ENCODE assay signal across 28 mouse cellular contexts in genomic region chr16:25251080-25251479, GRCm38 (mm10). TPM values are rescaled to one million over a fixed set of nuclear protein-coding genes. Genes with fewer than 3 reads are reported as not detected.
"Had no signal": no experiment of that assay in that cellular context is flagged by ENCODE, and none has a peak within 500 bp of the region (broad histone marks: within the 10 kb centered on the region; RNA-seq: fewer than 3 reads in every experiment).

No protein-coding gene starts in this region.

- DNase-seq: kidney, adult 18-20 months; kidney, adult 9 months; layer of hippocampus, adult 9-11 months; liver; lung, adult 18-20 months; lung, postnatal 36 days; midbrain, embryonic 14.5 days; retina, postnatal 1 day; right cerebral cortex, postnatal 25 days; thymus, adult 18-20 months; thymus, postnatal 36 days had no signal

- H3K36me3 ChIP-seq: limb, embryonic 10.5 days; limb, embryonic 13.5 days; liver, embryonic 12.5 days; liver, embryonic 15.5 days; lung, embryonic 15.5 days; midbrain, embryonic 10.5 days; neural tube, embryonic 13.5 days had no signal

- H3K4me3 ChIP-seq: layer of hippocampus, adult 2 months; limb, embryonic 10.5 days; limb, embryonic 13.5 days; liver, embryonic 12.5 days; liver, embryonic 15.5 days; lung, embryonic 15.5 days; megakaryocyte, embryonic 14.5 days; midbrain, embryonic 10.5 days; neural tube, embryonic 13.5 days had no signal

- H3K27me3 ChIP-seq: limb, embryonic 13.5 days; liver, embryonic 12.5 days; liver, embryonic 15.5 days; lung, embryonic 15.5 days; neural tube, embryonic 13.5 days had no signal

RNA-seq across cellular contexts. Expression of gene Tprg, which starts 35.5 kb away (rescaled TPM):
- total RNA-seq: layer of hippocampus, adult 2 months; layer of hippocampus, postnatal 25 days; left cerebral cortex, adult 18-20 months; left cerebral cortex, postnatal 25 days; neutrophil, adult 5-6 weeks had no signal
- polyA plus RNA-seq: large intestine, adult 2 months; limb, embryonic 10.5 days; limb, embryonic 13.5 days; liver, embryonic 12.5 days; liver, embryonic 15.5 days; midbrain, embryonic 10.5 days; midbrain, embryonic 14.5 days; neural tube, embryonic 13.5 days; small intestine, adult 2 months; spleen, adult 2 months; testis, adult 2 months had no signal
